Mouse (Mus musculus) forebrain, embryonic 16.5 days (tissue): ENCODE measurements around the gene Mms22l. TPM values are rescaled to one million over a fixed set of nuclear protein-coding genes. Genes with fewer than 3 reads are reported as not detected.
"Not testable (repeated sequence)": the region's sequence is repeated elsewhere in the genome, so short reads cannot be mapped to it uniquely, and the experiment has no call there.

ENCODE experiments used
- ATAC-seq: fragments of 200-750 bp; cut with Nextera tagmentation; 2 replicates; pipeline ENCODE4 v1.8.0; 2017; ENCODE audit warnings: mild to moderate bottlenecking, moderate library complexity
- H3K27ac ChIP-seq: fragments of 300-500 bp; sonication (generic); 2 replicates; pipeline ENCODE4 v1.5.1; 2014; ENCODE audit warnings: low read length, control low read depth
- H3K27me3 ChIP-seq: fragments of 300-500 bp; sonication (generic); replicated peaks from 2 replicates; pipeline ENCODE4 v1.6.1; 2014; ENCODE audit warnings: low read length; ENCODE audit not compliant: control insufficient read depth, insufficient read depth
- H3K36me3 ChIP-seq: fragments of 300-500 bp; sonication (generic); 2 replicates; pipeline ENCODE4 v1.6.1; 2014; ENCODE audit not compliant: control insufficient read depth, insufficient read depth
- H3K4me1 ChIP-seq: fragments of 300-500 bp; sonication (generic); replicated peaks from 2 replicates; pipeline ENCODE4 v1.6.1; 2014; ENCODE audit warnings: low read length; ENCODE audit not compliant: control insufficient read depth, insufficient read depth
- H3K4me2 ChIP-seq: fragments of 300-500 bp; sonication (generic); 2 replicates; pipeline ENCODE4 v1.6.1; 2014; ENCODE audit warnings: mild to moderate bottlenecking, low read length, control low read depth
- H3K4me3 ChIP-seq: fragments of 300-500 bp; sonication (generic); replicated peaks from 2 replicates; pipeline ENCODE4 v1.5.1; 2014; ENCODE audit warnings: mild to moderate bottlenecking, low read length, control low read depth
- H3K9ac ChIP-seq: fragments of 300-500 bp; sonication (generic); replicated peaks from 2 replicates; pipeline ENCODE4 v1.6.1; 2014; ENCODE audit warnings: low read depth, low read length, control low read depth
- H3K9me3 ChIP-seq: fragments of 300-500 bp; sonication (generic); 2 replicates; pipeline ENCODE4 v1.6.1; 2016; ENCODE audit warnings: low read length; ENCODE audit not compliant: control insufficient read depth
- WGBS: fragments of 180-500 bp; shearing (Covaris S2); extraction: QIAGEN DNeasy Blood & Tissue Kit; methylation state at CpG from one replicate; pipeline ENCODE4 v1.1.7; 2014; 5-methylcytosine and 5-hydroxymethylcytosine counted together
- polyA plus RNA-seq: library from polyadenylated mRNA; unstranded; fragments of >200 nt; fragmentation: Nextera tagmentation; extraction: Ambion mirVana; gene quantifications from 2 replicates; pipeline ENCODE4 v1.2.1, GENCODE M21; 2015

Mms22l gene
- 17.4 and 22.0 TPM in 2 replicates for polyA plus RNA-seq

GRCm38 (mm10) chr4:24496116-24496952 is at the start of gene Mms22l:
Mms22l (plus strand) TSS chr4:24496451.
- WGBS, result under 1% methylated on average over 83 of the region's 83 CpGs
- peak within 1 kb of the TSS; percentile 66 for H3K4me2 ChIP-seq
- no peaks in the 10 kb centered on the region for H3K27me3 ChIP-seq
- no peaks in the 10 kb centered on the region for H3K36me3 ChIP-seq
- peaks cover 7% of the 10 kb centered on the region; the same call in 1 of the 2 replicates for H3K4me1 ChIP-seq
- H3K9me3 ChIP-seq, result 0 out of 2 replicates have a peak, but pooled peaks cover 1% of the 10 kb centered on the region
- peak within 1 kb of the TSS; percentile 95 for H3K27ac ChIP-seq
- H3K9ac ChIP-seq, result peak within 1 kb of the TSS; percentile 98
- peak; percentile 99 for ATAC-seq
- H3K4me3 ChIP-seq, result peak within 1 kb of the TSS; percentile 99

- not testable (repeated sequence) for H3K9me3 ChIP-seq, ATAC-seq, H3K4me1 ChIP-seq, H3K4me3 ChIP-seq, H3K27ac ChIP-seq, H3K27me3 ChIP-seq, H3K9ac ChIP-seq, H3K4me2 ChIP-seq, H3K36me3 ChIP-seq
- WGBS, result 92% methylated on average over 4 of the region's 4 CpGs
Observed at GRCm38 (mm10) chr4:24484046-24484445, 12.2 kb upstream of the Mms22l start.

- H3K36me3 ChIP-seq, result no peaks in the 10 kb centered on the region
- peak overlapping the region; percentile 66 for H3K4me2 ChIP-seq
- H3K27me3 ChIP-seq, result no peaks in the 10 kb centered on the region
- WGBS, result 0% methylated on average over 7 of the region's 7 CpGs
- peaks cover 7% of the 10 kb centered on the region; the same call in 1 of the 2 replicates for H3K4me1 ChIP-seq
- peak overlapping the region; percentile 99 for H3K4me3 ChIP-seq
- no peak for ATAC-seq
- peak overlapping the region; percentile 98 for H3K9ac ChIP-seq
- no peak overlapping the region; the same call in 1 of the 2 replicates for H3K27ac ChIP-seq
- no peaks in the 10 kb centered on the region for H3K9me3 ChIP-seq
Observed at GRCm38 (mm10) chr4:24496953-24497319, 685 bp downstream of the Mms22l start.

- no peaks in the 10 kb centered on the region for H3K36me3 ChIP-seq
- no peaks in the 10 kb centered on the region for H3K27me3 ChIP-seq
- H3K9me3 ChIP-seq, result no peaks in the 10 kb centered on the region
- no peaks in the 10 kb centered on the region for H3K4me1 ChIP-seq
- no peak overlapping the region for H3K4me3 ChIP-seq
- ATAC-seq, result no peak
- WGBS, result 93% methylated on average over 3 of the region's 3 CpGs
- H3K9ac ChIP-seq, result no peak overlapping the region
- no peak overlapping the region for H3K27ac ChIP-seq
- no peak overlapping the region for H3K4me2 ChIP-seq
Observed at GRCm38 (mm10) chr4:24509195-24509594, 12.9 kb downstream of the Mms22l start.

GRCm38 (mm10) chr4:24536989-24537388 is 40.7 kb downstream of the Mms22l start:
- Histone ChIP-seq H3K36me3 (no peaks in the 10 kb centered on the region), H3K4me3 (no peak overlapping the region), H3K4me2 (no peak overlapping the region), H3K27ac (no peak overlapping the region), H3K4me1 (no peaks in the 10 kb centered on the region), H3K27me3 (no peaks in the 10 kb centered on the region), H3K9ac (no peak overlapping the region), H3K9me3 (no peaks in the 10 kb centered on the region)
- WGBS, result 77% methylated on average over 4 of the region's 4 CpGs
- no peak for ATAC-seq

- Histone ChIP-seq H3K4me1 (peaks cover 8% of the 10 kb centered on the region), H3K27ac (no peak overlapping the region)
- 61% methylated on average over 3 of the region's 3 CpGs for WGBS
Observed at GRCm38 (mm10) chr4:24543421-24543820, 47.2 kb downstream of the Mms22l start.

GRCm38 (mm10) chr4:24544677-24545151 is 48.5 kb downstream of the Mms22l start:
- H3K4me2 ChIP-seq, result peak overlapping the region; percentile 40
- WGBS, result 7% methylated on average over 5 of the region's 5 CpGs
- H3K4me1 ChIP-seq, result peaks cover 8% of the 10 kb centered on the region
- peak; percentile 99 for ATAC-seq
- H3K27ac ChIP-seq, result peak overlapping the region; percentile 56
- peak overlapping the region; percentile 35 for H3K9ac ChIP-seq
- H3K4me3 ChIP-seq, result peak overlapping the region; percentile 14
- no peaks in the 10 kb centered on the region for H3K36me3 ChIP-seq
- no peaks in the 10 kb centered on the region for H3K9me3 ChIP-seq
- no peaks in the 10 kb centered on the region for H3K27me3 ChIP-seq

More at GRCm38 (mm10) chr4:24543421-24543820, 47.2 kb downstream of the Mms22l start:
- H3K4me3 ChIP-seq, result no peak overlapping the region
- no peaks in the 10 kb centered on the region for H3K27me3 ChIP-seq
- no peak for ATAC-seq
- no peaks in the 10 kb centered on the region for H3K36me3 ChIP-seq
- H3K9ac ChIP-seq, result no peak overlapping the region
- no peaks in the 10 kb centered on the region for H3K9me3 ChIP-seq
- no peak overlapping the region for H3K4me2 ChIP-seq

GRCm38 (mm10) chr4:24556116-24556820 is 60.0 kb downstream of the Mms22l start:
- Histone ChIP-seq H3K9ac (no peak overlapping the region), H3K27me3 (no peaks in the 10 kb centered on the region), H3K4me1 (no peaks in the 10 kb centered on the region; the same call in 1 of the 2 replicates), H3K4me3 (no peak overlapping the region), H3K36me3 (no peaks in the 10 kb centered on the region), H3K27ac (no peak overlapping the region), H3K9me3 (no peaks in the 10 kb centered on the region), H3K4me2 (no peak overlapping the region)
- WGBS, result 31% methylated on average over 6 of the region's 6 CpGs
- peak; percentile 36 for ATAC-seq

- no peak overlapping the region for H3K4me2 ChIP-seq
- 88% methylated on average over 4 of the region's 4 CpGs for WGBS
- H3K36me3 ChIP-seq, result no peaks in the 10 kb centered on the region
- no peak for ATAC-seq
- H3K9ac ChIP-seq, result no peak overlapping the region
- H3K27me3 ChIP-seq, result no peaks in the 10 kb centered on the region
- no peak overlapping the region for H3K27ac ChIP-seq
- H3K4me3 ChIP-seq, result no peak overlapping the region
- H3K9me3 ChIP-seq, result no peaks in the 10 kb centered on the region
- no peaks in the 10 kb centered on the region; the same call in 1 of the 2 replicates for H3K4me1 ChIP-seq
Observed at GRCm38 (mm10) chr4:24557149-24557548, 60.9 kb downstream of the Mms22l start.
